Mouse (Mus musculus): ENCODE results near the gene Rhox12. TPM values are rescaled to one million over a fixed set of nuclear protein-coding genes. Genes with fewer than 3 reads are reported as not detected.
A peak's percentile ranks its signal among the peaks of the same experiment; 100 is the strongest.

Rhox12 gene
- total RNA-seq, 1 experiment = 0.98 TPM

- in situ Hi-C loops (cut with MboI; ENCODE audit: low sequenced_read_pairs in 2 of 2, unreplicated experiment in 2 of 2) = no loop called here
- Histone ChIP-seq H3K4me1 (ENCODE audit: control insufficient read depth in 2 of 2, insufficient read depth in 2 of 2, low read length in 2 of 2, poor library complexity in 1 of 2) (no peaks in the 10 kb centered on the region), H3K9ac (ENCODE audit: insufficient read depth, low read depth, low read length, poor library complexity, severe bottlenecking) (no peak overlapping the region), H3K9me3 (ENCODE audit: control insufficient read depth, insufficient read depth, low read depth, low read length) (no peaks in the 10 kb centered on the region), H3K4me3 (ENCODE audit: insufficient read depth in 1 of 2, low read depth in 1 of 2, low read length in 2 of 2, poor library complexity in 1 of 2, severe bottlenecking in 1 of 2) (no peak overlapping the region), H3K36me3 (ENCODE audit: control insufficient read depth, insufficient read depth, low read length, poor library complexity, severe bottlenecking) (no peaks in the 10 kb centered on the region), H3K27ac (ENCODE audit: insufficient read depth, low read depth, low read length, poor library complexity, severe bottlenecking) (no peak overlapping the region)
- peak; percentile 29 for DNase-seq (ENCODE audit: low read depth, low spot score)
- no peak for TF ChIP-seq CHD2 (IDR thresholded peaks at IDR 0.05; ENCODE audit: low read depth, low read length)
- no peak for TF ChIP-seq ZNF384 (IDR thresholded peaks at IDR 0.05; ENCODE audit: low read depth, low read length)
- TF ChIP-seq HCFC1 (IDR thresholded peaks at IDR 0.05; ENCODE audit: borderline replicate concordance, insufficient read depth, low read length) = no peak
- no peak for TF ChIP-seq ZC3H11A (IDR thresholded peaks at IDR 0.05; ENCODE audit: borderline replicate concordance, low read depth, low read length)
Measured at GRCm38 (mm10) chrX:38084226-38084625, 26.5 kb downstream of the Rhox12 start.

GRCm38 (mm10) chrX:38066175-38066574 is 44.5 kb downstream of the Rhox12 start, which contains the start of gene Rhox10:
Rhox10 (plus strand) TSS chrX:38066475.
- H3K4me3 ChIP-seq (ENCODE audit: insufficient read depth in 1 of 2, low read depth in 1 of 2, low read length in 2 of 2, poor library complexity in 1 of 2, severe bottlenecking in 1 of 2) = no peak within 1 kb of the TSS
- H3K9ac ChIP-seq (ENCODE audit: insufficient read depth, low read depth, low read length, poor library complexity, severe bottlenecking) = no peak within 1 kb of the TSS
- no peak within 1 kb of the TSS for H3K27ac ChIP-seq (ENCODE audit: insufficient read depth, low read depth, low read length, poor library complexity, severe bottlenecking)
- no peaks in the 10 kb centered on the region for H3K36me3 ChIP-seq (ENCODE audit: control insufficient read depth, insufficient read depth, low read length, poor library complexity, severe bottlenecking)
- in situ Hi-C loops (cut with MboI; ENCODE audit: low sequenced_read_pairs in 2 of 2, unreplicated experiment in 2 of 2) = no loop called here
- H3K9me3 ChIP-seq (ENCODE audit: control insufficient read depth, insufficient read depth, low read depth, low read length) = no peaks in the 10 kb centered on the region
- TF ChIP-seq CHD2 (IDR thresholded peaks at IDR 0.05; ENCODE audit: low read depth, low read length) (no peak), ZC3H11A (IDR thresholded peaks at IDR 0.05; ENCODE audit: borderline replicate concordance, low read depth, low read length) (no peak)
- H3K4me1 ChIP-seq (ENCODE audit: control insufficient read depth in 2 of 2, insufficient read depth in 2 of 2, low read length in 2 of 2, poor library complexity in 1 of 2) = no peaks in the 10 kb centered on the region
- DNase-seq (ENCODE audit: low read depth, low spot score) = no peak

GRCm38 (mm10) chrX:38061544-38061943 is 49.2 kb downstream of the Rhox12 start:
- no peak for DNase-seq (ENCODE audit: low read depth, low spot score)
- in situ Hi-C loops (cut with MboI; ENCODE audit: low sequenced_read_pairs in 2 of 2, unreplicated experiment in 2 of 2) = no loop called here
- H3K36me3 ChIP-seq (ENCODE audit: control insufficient read depth, insufficient read depth, low read length, poor library complexity, severe bottlenecking) = no peaks in the 10 kb centered on the region
- no peak overlapping the region for H3K4me3 ChIP-seq (ENCODE audit: insufficient read depth in 1 of 2, low read depth in 1 of 2, low read length in 2 of 2, poor library complexity in 1 of 2, severe bottlenecking in 1 of 2)
- no peak overlapping the region for H3K9ac ChIP-seq (ENCODE audit: insufficient read depth, low read depth, low read length, poor library complexity, severe bottlenecking)
- H3K27ac ChIP-seq (ENCODE audit: insufficient read depth, low read depth, low read length, poor library complexity, severe bottlenecking) = no peak overlapping the region
- H3K4me1 ChIP-seq (ENCODE audit: control insufficient read depth in 2 of 2, insufficient read depth in 2 of 2, low read length in 2 of 2, poor library complexity in 1 of 2) = no peaks in the 10 kb centered on the region
- H3K9me3 ChIP-seq (ENCODE audit: control insufficient read depth, insufficient read depth, low read depth, low read length) = no peaks in the 10 kb centered on the region
- TF ChIP-seq MAFK (IDR thresholded peaks at IDR 0.05; ENCODE audit: insufficient read depth, low read depth, low read length) = no peak
- TF ChIP-seq CHD2 (IDR thresholded peaks at IDR 0.05; ENCODE audit: low read depth, low read length) = no peak
- TF ChIP-seq HCFC1 (IDR thresholded peaks at IDR 0.05; ENCODE audit: borderline replicate concordance, insufficient read depth, low read length) = no peak
- no peak for TF ChIP-seq ZC3H11A (IDR thresholded peaks at IDR 0.05; ENCODE audit: borderline replicate concordance, low read depth, low read length)
- no peak for TF ChIP-seq ZNF384 (IDR thresholded peaks at IDR 0.05; ENCODE audit: low read depth, low read length)

Other genes with a start within 250 kb of the Rhox12 start
- gene Rhox8, start 232.0 kb downstream of the Rhox12 start, total RNA-seq (2012; rRNA removed) = not detected in 2 replicates
- gene Rhox7b, start 213.7 kb downstream of the Rhox12 start, total RNA-seq (2012; rRNA removed) = not detected in 2 replicates
- 18.5 and 33.2 TPM in 2 replicates for gene Rhox9, start 209.1 kb downstream of the Rhox12 start, total RNA-seq (2012; rRNA removed)
- not detected in 2 replicates for gene Btg1-ps1, start 92.1 kb downstream of the Rhox12 start, total RNA-seq (2012; rRNA removed)
- gene Btg1-ps2, start 67.8 kb downstream of the Rhox12 start, total RNA-seq (2012; rRNA removed) = not detected in 2 replicates
- 1.0 and 4.2 TPM in 2 replicates for gene Rhox10, start 44.4 kb downstream of the Rhox12 start, total RNA-seq (2012; rRNA removed)
- gene Rhox11, start 25.8 kb downstream of the Rhox12 start, total RNA-seq (2012; rRNA removed) = not detected in 2 replicates
- 8.0 and 20.7 TPM in 2 replicates for gene Rhox13, start 10.3 kb upstream of the Rhox12 start, total RNA-seq (2012; rRNA removed)
- 7.9 and 10.4 TPM in 2 replicates for gene Zbtb33, start 78.9 kb upstream of the Rhox12 start, total RNA-seq (2012; rRNA removed)
- 0.21 and 0.22 TPM in 2 replicates for gene Tmem255a, start 141.5 kb upstream of the Rhox12 start, total RNA-seq (2012; rRNA removed)
- not detected in 2 replicates for gene Atp1b4, start 205.3 kb upstream of the Rhox12 start, total RNA-seq (2012; rRNA removed)